Mouse (Mus musculus): ENCODE results near the gene Cygb. TPM values are rescaled to one million over a fixed set of nuclear protein-coding genes. Genes with fewer than 3 reads are reported as not detected.

Gene Cygb
- polyA plus RNA-seq, 1 experiment from 2014 or later = 5.8 TPM

- Histone ChIP-seq H3K9ac (ENCODE audit: low read length) (no peak overlapping the region), H3K4me2 (ENCODE audit: low read length) (no peak overlapping the region), H3K27me3 (ENCODE audit: control insufficient read depth, insufficient read depth, low read length) (peaks cover 26% of the 10 kb centered on the region), H3K9me3 (ENCODE audit: control insufficient read depth, low read length) (no peaks in the 10 kb centered on the region), H3K4me1 (ENCODE audit: control insufficient read depth in 2 of 2, insufficient read depth in 2 of 2, low read length in 2 of 2) (peaks cover 4 to 8% of the 10 kb centered on the region in 2 experiments; a peak in 2 of 4 replicates), H3K27ac (replicated peaks in 1 of 2; ENCODE audit: control insufficient read depth in 1 of 2, insufficient read depth in 1 of 2, low read depth in 2 of 2, low read length in 2 of 2) (no peak overlapping the region), H3K4me3 (ENCODE audit: control insufficient read depth in 1 of 2, insufficient read depth in 1 of 2, low read depth in 1 of 2, low read length in 2 of 2) (no peak overlapping the region), H3K36me3 (ENCODE audit: control insufficient read depth, insufficient read depth, low read length) (no peaks in the 10 kb centered on the region)
- no peak for ATAC-seq (ENCODE audit: insufficient number of reproducible peaks, insufficient read depth, low FRiP score, low read depth)
- WGBS = 60% methylated on average over 18 of the region's 18 CpGs
These were observed 36.8 kb upstream of the Cygb start for GRCm38 (mm10) chr11:116690701-116691575.

- Histone ChIP-seq H3K4me1 (ENCODE audit: control insufficient read depth in 2 of 2, insufficient read depth in 2 of 2, low read length in 2 of 2) (peaks cover 1 to 5% of the 10 kb centered on the region in 2 experiments; a peak in 2 of 4 replicates), H3K4me2 (ENCODE audit: low read length) (no peak overlapping the region), H3K9me3 (ENCODE audit: control insufficient read depth, low read length) (no peaks in the 10 kb centered on the region), H3K27me3 (ENCODE audit: control insufficient read depth, insufficient read depth, low read length) (peaks cover 13% of the 10 kb centered on the region), H3K36me3 (ENCODE audit: control insufficient read depth, insufficient read depth, low read length) (no peaks in the 10 kb centered on the region), H3K4me3 (ENCODE audit: control insufficient read depth in 1 of 2, insufficient read depth in 1 of 2, low read depth in 1 of 2, low read length in 2 of 2) (no peak overlapping the region), H3K9ac (ENCODE audit: low read length) (no peak overlapping the region), H3K27ac (replicated peaks in 1 of 2; ENCODE audit: control insufficient read depth in 1 of 2, insufficient read depth in 1 of 2, low read depth in 2 of 2, low read length in 2 of 2) (no peak overlapping the region)
- ATAC-seq (ENCODE audit: insufficient number of reproducible peaks, insufficient read depth, low FRiP score, low read depth) = no peak
- 93% methylated on average over 10 of the region's 10 CpGs for WGBS
These were observed 35.5 kb upstream of the Cygb start for GRCm38 (mm10) chr11:116689622-116690021.

- Histone ChIP-seq H3K4me3 (ENCODE audit: control insufficient read depth in 1 of 2, insufficient read depth in 1 of 2, low read depth in 1 of 2, low read length in 2 of 2) (no peak overlapping the region), H3K9me3 (ENCODE audit: control insufficient read depth, low read length) (no peaks in the 10 kb centered on the region), H3K27ac (replicated peaks in 1 of 2; ENCODE audit: control insufficient read depth in 1 of 2, insufficient read depth in 1 of 2, low read depth in 2 of 2, low read length in 2 of 2) (no peak overlapping the region), H3K4me2 (ENCODE audit: low read length) (no peak overlapping the region), H3K27me3 (ENCODE audit: control insufficient read depth, insufficient read depth, low read length) (no peaks in the 10 kb centered on the region; the same call in 1 of the 2 replicates), H3K9ac (ENCODE audit: low read length) (no peak overlapping the region), H3K36me3 (ENCODE audit: control insufficient read depth, insufficient read depth, low read length) (peaks cover 4% of the 10 kb centered on the region; the same call in 1 of the 2 replicates), H3K4me1 (ENCODE audit: control insufficient read depth in 2 of 2, insufficient read depth in 2 of 2, low read length in 2 of 2) (no peaks in the 10 kb centered on the region)
- ATAC-seq (ENCODE audit: insufficient number of reproducible peaks, insufficient read depth, low FRiP score, low read depth) = no peak
- 72% methylated on average over 8 of the region's 8 CpGs for WGBS
These were observed 33.8 kb upstream of the Cygb start for GRCm38 (mm10) chr11:116687897-116688296.

GRCm38 (mm10) chr11:116685729-116686128 is 31.6 kb upstream of the Cygb start:
- H3K9me3 ChIP-seq (ENCODE audit: control insufficient read depth, low read length) = no peaks in the 10 kb centered on the region
- H3K4me3 ChIP-seq (ENCODE audit: control insufficient read depth in 1 of 2, insufficient read depth in 1 of 2, low read depth in 1 of 2, low read length in 2 of 2) = no peak overlapping the region
- H3K27ac ChIP-seq (replicated peaks in 1 of 2; ENCODE audit: control insufficient read depth in 1 of 2, insufficient read depth in 1 of 2, low read depth in 2 of 2, low read length in 2 of 2) = no peak overlapping the region
- ATAC-seq (ENCODE audit: insufficient number of reproducible peaks, insufficient read depth, low FRiP score, low read depth) = no peak
- 72% methylated on average over 9 of the region's 9 CpGs for WGBS
- no peak overlapping the region for H3K9ac ChIP-seq (ENCODE audit: low read length)
- no peaks in the 10 kb centered on the region for H3K4me1 ChIP-seq (ENCODE audit: control insufficient read depth in 2 of 2, insufficient read depth in 2 of 2, low read length in 2 of 2)
- no peaks in the 10 kb centered on the region for H3K27me3 ChIP-seq (ENCODE audit: control insufficient read depth, insufficient read depth, low read length)
- H3K4me2 ChIP-seq (ENCODE audit: low read length) = no peak overlapping the region
- peaks cover 4% of the 10 kb centered on the region for H3K36me3 ChIP-seq (ENCODE audit: control insufficient read depth, insufficient read depth, low read length)

- WGBS = 85% methylated on average over 4 of the region's 4 CpGs
- Histone ChIP-seq H3K4me3 (ENCODE audit: control insufficient read depth in 1 of 2, insufficient read depth in 1 of 2, low read depth in 1 of 2, low read length in 2 of 2) (no peak overlapping the region), H3K9ac (ENCODE audit: low read length) (no peak overlapping the region), H3K9me3 (ENCODE audit: control insufficient read depth, low read length) (no peaks in the 10 kb centered on the region), H3K4me2 (ENCODE audit: low read length) (no peak overlapping the region), H3K36me3 (ENCODE audit: control insufficient read depth, insufficient read depth, low read length) (peaks cover 14% of the 10 kb centered on the region), H3K27ac (replicated peaks in 1 of 2; ENCODE audit: control insufficient read depth in 1 of 2, insufficient read depth in 1 of 2, low read depth in 2 of 2, low read length in 2 of 2) (no peak overlapping the region), H3K27me3 (ENCODE audit: control insufficient read depth, insufficient read depth, low read length) (no peaks in the 10 kb centered on the region), H3K4me1 (ENCODE audit: control insufficient read depth in 2 of 2, insufficient read depth in 2 of 2, low read length in 2 of 2) (no peaks in the 10 kb centered on the region)
- ATAC-seq (ENCODE audit: insufficient number of reproducible peaks, insufficient read depth, low FRiP score, low read depth) = no peak
These were observed 29.7 kb upstream of the Cygb start for GRCm38 (mm10) chr11:116683777-116684176.

- no peaks in the 10 kb centered on the region for H3K9me3 ChIP-seq (ENCODE audit: control insufficient read depth, low read length)
- no peak overlapping the region for H3K9ac ChIP-seq (ENCODE audit: low read length)
- H3K4me2 ChIP-seq (ENCODE audit: low read length) = no peak overlapping the region
- no peak for ATAC-seq (ENCODE audit: insufficient number of reproducible peaks, insufficient read depth, low FRiP score, low read depth)
- H3K36me3 ChIP-seq (ENCODE audit: control insufficient read depth, insufficient read depth, low read length) = peaks cover 24% of the 10 kb centered on the region
- H3K4me3 ChIP-seq (ENCODE audit: control insufficient read depth in 1 of 2, insufficient read depth in 1 of 2, low read depth in 1 of 2, low read length in 2 of 2) = no peak overlapping the region
- H3K4me1 ChIP-seq (ENCODE audit: control insufficient read depth in 2 of 2, insufficient read depth in 2 of 2, low read length in 2 of 2) = no peaks in the 10 kb centered on the region
- WGBS = 75% methylated on average over 14 of the region's 14 CpGs
- H3K27ac ChIP-seq (replicated peaks in 1 of 2; ENCODE audit: control insufficient read depth in 1 of 2, insufficient read depth in 1 of 2, low read depth in 2 of 2, low read length in 2 of 2) = no peak overlapping the region
- H3K27me3 ChIP-seq (ENCODE audit: control insufficient read depth, insufficient read depth, low read length) = no peaks in the 10 kb centered on the region
These were observed 28.5 kb upstream of the Cygb start for GRCm38 (mm10) chr11:116682501-116683144.

- no peak for ATAC-seq (ENCODE audit: insufficient number of reproducible peaks, insufficient read depth, low FRiP score, low read depth)
- WGBS = 71% methylated on average over 4 of the region's 4 CpGs
- H3K36me3 ChIP-seq (ENCODE audit: control insufficient read depth, insufficient read depth, low read length) = peaks cover 39% of the 10 kb centered on the region
These were observed 27.0 kb upstream of the Cygb start for GRCm38 (mm10) chr11:116681147-116681546.

More at GRCm38 (mm10) chr11:116681147-116681546, 27.0 kb upstream of the Cygb start:
- Histone ChIP-seq H3K9ac (ENCODE audit: low read length) (no peak overlapping the region), H3K27me3 (ENCODE audit: control insufficient read depth, insufficient read depth, low read length) (no peaks in the 10 kb centered on the region), H3K4me3 (ENCODE audit: control insufficient read depth in 1 of 2, insufficient read depth in 1 of 2, low read depth in 1 of 2, low read length in 2 of 2) (no peak overlapping the region), H3K27ac (replicated peaks in 1 of 2; ENCODE audit: control insufficient read depth in 1 of 2, insufficient read depth in 1 of 2, low read depth in 2 of 2, low read length in 2 of 2) (no peak overlapping the region), H3K4me1 (ENCODE audit: control insufficient read depth in 2 of 2, insufficient read depth in 2 of 2, low read length in 2 of 2) (no peaks in the 10 kb centered on the region), H3K4me2 (ENCODE audit: low read length) (no peak overlapping the region), H3K9me3 (ENCODE audit: control insufficient read depth, low read length) (no peaks in the 10 kb centered on the region)

Measured in heart, embryonic 14.5 days (tissue).